Mouse (Mus musculus) bone marrow macrophage, adult 2 months (primary cell): ENCODE data around the gene Gm11492. TPM values are rescaled to one million over a fixed set of nuclear protein-coding genes. Genes with fewer than 3 reads are reported as not detected.

ENCODE experiments used
- H3K27ac ChIP-seq: 2 replicates; pipeline ENCODE4 v1.5.1; 2012; ENCODE audit warnings: low read depth, low read length; ENCODE audit not compliant: insufficient read depth
- H3K4me1 ChIP-seq: 2 replicates; pipeline ENCODE4 v1.6.1; 2012; ENCODE audit warnings: low read length; ENCODE audit not compliant: control insufficient read depth, insufficient read depth
- H3K4me3 ChIP-seq: 2 replicates; pipeline ENCODE4 v1.5.1; 2012; ENCODE audit warnings: mild to moderate bottlenecking, low read length, moderate library complexity; ENCODE audit not compliant: insufficient read depth
- CTCF ChIP-seq: IDR thresholded peaks from 2 replicates; pipeline ENCODE4 v1.5.1; 2012; ENCODE audit warnings: low read depth, mild to moderate bottlenecking, low read length, moderate library complexity
- POLR2A ChIP-seq: IDR thresholded peaks from 2 replicates; pipeline ENCODE4 v1.6.1; 2012; ENCODE audit warnings: mild to moderate bottlenecking, low read depth, low read length, borderline replicate concordance
- polyA plus RNA-seq: library from polyadenylated mRNA; stranded (reverse); fragments of >200 nt; gene quantifications from 2 replicates; pipeline ENCODE4 v1.2.4, GENCODE M21; 2012; ENCODE audit not compliant: missing spikeins, insufficient read depth, insufficient read length

Gene Gm11492
- polyA plus RNA-seq, 1 experiment, result not detected

GRCm38 (mm10) chr11:87578963-87579601, 12.6 kb downstream of the Gm11492 start:
- TF ChIP-seq POLR2A (no peak), CTCF (no peak)
- Histone ChIP-seq H3K27ac (no peak overlapping the region), H3K4me3 (no peak overlapping the region), H3K4me1 (0 out of 2 replicates have a peak, but pooled peaks cover 2% of the 10 kb centered on the region)

GRCm38 (mm10) chr11:87579713-87580112, 13.3 kb downstream of the Gm11492 start:
- Histone ChIP-seq H3K27ac (no peak overlapping the region), H3K4me3 (no peak overlapping the region), H3K4me1 (0 out of 2 replicates have a peak, but pooled peaks cover 2% of the 10 kb centered on the region)
- no peak for TF ChIP-seq POLR2A
- no peak for TF ChIP-seq CTCF

DNA sequence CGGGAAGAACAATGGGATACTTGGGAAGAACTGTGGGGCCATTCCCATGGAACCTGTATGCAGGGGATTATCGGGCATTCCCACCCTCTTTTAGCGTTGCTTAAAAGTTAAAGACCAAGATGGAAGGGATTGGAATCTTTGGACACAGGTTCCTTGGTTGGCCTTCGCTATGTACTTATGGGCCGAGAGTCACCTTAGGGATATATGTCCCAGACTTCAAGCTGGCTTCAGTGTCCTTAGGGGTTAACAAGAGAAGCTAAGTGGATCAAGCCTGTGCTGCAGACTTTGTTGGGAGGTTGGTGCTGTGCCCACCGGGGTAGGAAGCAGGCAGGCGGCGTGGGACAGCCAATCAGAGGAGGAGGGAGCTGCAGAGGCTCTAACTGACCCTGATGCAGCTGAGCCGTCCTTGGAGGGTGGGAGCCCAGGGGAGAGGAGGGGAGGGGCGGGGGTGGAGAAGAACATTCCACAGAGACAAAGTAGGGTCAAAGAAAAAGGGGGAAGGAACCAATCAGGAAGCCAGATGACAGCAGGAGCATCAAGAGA, 14.2 kb downstream of the Gm11492 start:
- H3K27ac ChIP-seq, result no peak overlapping the region
- H3K4me3 ChIP-seq, result no peak overlapping the region
- TF ChIP-seq CTCF (no peak), POLR2A (no peak)
- 0 out of 2 replicates have a peak, but pooled peaks cover 2% of the 10 kb centered on the region for H3K4me1 ChIP-seq

DNA sequence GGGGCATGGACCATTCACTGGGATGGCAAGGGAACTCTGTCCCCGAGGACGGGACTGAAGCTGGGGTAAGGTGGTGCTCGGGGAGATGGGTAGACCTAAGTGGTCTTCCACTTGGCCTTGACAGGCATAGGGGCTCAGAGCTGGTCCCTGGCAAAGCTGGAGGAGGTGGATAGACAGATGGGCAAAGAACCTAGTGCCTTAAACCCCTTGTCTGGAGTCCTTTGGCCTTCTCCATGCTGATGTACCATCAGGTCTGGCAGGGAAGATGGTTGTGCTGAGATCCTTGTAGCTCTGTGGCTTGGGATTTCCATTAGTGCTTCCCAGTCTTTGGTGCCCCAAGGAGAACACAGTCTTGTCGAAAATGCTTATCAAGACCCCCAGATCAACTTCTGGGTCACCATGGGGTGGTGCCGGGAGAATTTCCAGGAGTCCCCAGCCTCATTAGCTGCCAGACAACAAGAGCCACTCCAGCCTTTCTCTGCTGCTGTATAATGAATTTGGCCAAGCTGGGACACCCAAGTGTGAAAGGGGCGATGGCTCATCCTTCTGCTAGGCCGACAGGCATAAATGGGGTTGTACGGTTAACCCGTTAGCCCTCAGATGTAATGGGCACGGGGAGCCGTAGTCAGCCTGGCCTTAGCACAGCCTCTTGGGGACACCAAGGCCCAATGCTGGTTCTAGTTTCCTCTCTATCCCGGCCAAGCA, 14.9 kb downstream of the Gm11492 start:
- TF ChIP-seq POLR2A (no peak), CTCF (no peak)
- Histone ChIP-seq H3K4me3 (no peak overlapping the region), H3K27ac (no peak overlapping the region), H3K4me1 (0 out of 2 replicates have a peak, but pooled peaks cover 2% of the 10 kb centered on the region)

DNA sequence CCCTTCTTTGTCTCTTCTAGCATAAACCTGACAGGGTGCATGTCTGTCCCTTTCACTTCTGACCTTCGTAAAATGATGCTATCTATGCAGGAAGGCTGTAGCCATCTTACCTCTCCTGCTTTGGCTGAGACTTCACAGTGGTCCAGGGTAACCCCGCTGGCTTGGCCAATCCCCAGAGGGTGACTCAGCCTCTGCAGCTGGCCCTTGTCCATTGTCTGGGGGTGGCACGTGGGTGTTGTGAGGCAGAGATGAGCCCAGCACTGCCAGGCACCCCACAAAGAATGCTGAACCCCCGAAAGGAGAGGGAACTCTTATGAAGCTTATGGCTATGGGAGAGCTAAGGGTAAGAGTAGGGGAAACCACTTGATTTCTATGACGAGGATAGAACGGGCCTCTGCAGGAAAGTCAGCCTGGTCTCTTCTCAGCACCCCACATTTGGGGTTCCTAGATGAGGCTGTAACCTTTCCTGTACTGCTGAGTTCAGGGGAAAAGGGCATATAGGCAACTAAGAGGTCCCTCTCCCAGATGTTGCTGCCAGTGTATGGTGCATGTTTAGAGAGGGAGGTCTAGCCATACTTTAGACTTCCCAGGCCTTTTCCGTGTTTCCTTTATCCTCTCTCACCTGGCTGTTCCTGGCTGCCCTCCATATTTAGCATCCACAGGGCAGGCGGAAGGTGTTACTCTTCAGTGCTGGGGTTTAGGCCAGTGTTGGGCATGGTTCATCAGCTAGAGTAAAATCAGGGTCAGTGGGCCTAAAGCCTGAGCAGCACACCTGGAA, 15.7 kb downstream of the Gm11492 start:
- TF ChIP-seq POLR2A, result no peak
- TF ChIP-seq CTCF, result no peak
- H3K27ac ChIP-seq, result no peak overlapping the region
- no peak overlapping the region for H3K4me3 ChIP-seq
- H3K4me1 ChIP-seq, result 0 out of 2 replicates have a peak, but pooled peaks cover 1% of the 10 kb centered on the region

GRCm38 (mm10) chr11:87583291-87584034, 17.0 kb downstream of the Gm11492 start:
- TF ChIP-seq CTCF (no peak), POLR2A (no peak)
- no peak overlapping the region for H3K27ac ChIP-seq
- no peak overlapping the region for H3K4me3 ChIP-seq
- no peaks in the 10 kb centered on the region for H3K4me1 ChIP-seq

- no peak overlapping the region for H3K27ac ChIP-seq
- TF ChIP-seq CTCF, result no peak
- TF ChIP-seq POLR2A, result no peak
- H3K4me1 ChIP-seq, result peaks cover 4% of the 10 kb centered on the region; the same call in 1 of the 2 replicates
- H3K4me3 ChIP-seq, result no peak overlapping the region
Measured at GRCm38 (mm10) chr11:87584711-87585505, 18.5 kb downstream of the Gm11492 start.

- no peak overlapping the region for H3K4me3 ChIP-seq
- H3K4me1 ChIP-seq, result peaks cover 8% of the 10 kb centered on the region; the same call in 1 of the 2 replicates
- no peak for TF ChIP-seq CTCF
- no peak for TF ChIP-seq POLR2A
- H3K27ac ChIP-seq, result no peak overlapping the region
Measured at GRCm38 (mm10) chr11:87587211-87587874, 20.9 kb downstream of the Gm11492 start.
